Mouse (Mus musculus): ENCODE results near the gene Eno2.

DNA sequence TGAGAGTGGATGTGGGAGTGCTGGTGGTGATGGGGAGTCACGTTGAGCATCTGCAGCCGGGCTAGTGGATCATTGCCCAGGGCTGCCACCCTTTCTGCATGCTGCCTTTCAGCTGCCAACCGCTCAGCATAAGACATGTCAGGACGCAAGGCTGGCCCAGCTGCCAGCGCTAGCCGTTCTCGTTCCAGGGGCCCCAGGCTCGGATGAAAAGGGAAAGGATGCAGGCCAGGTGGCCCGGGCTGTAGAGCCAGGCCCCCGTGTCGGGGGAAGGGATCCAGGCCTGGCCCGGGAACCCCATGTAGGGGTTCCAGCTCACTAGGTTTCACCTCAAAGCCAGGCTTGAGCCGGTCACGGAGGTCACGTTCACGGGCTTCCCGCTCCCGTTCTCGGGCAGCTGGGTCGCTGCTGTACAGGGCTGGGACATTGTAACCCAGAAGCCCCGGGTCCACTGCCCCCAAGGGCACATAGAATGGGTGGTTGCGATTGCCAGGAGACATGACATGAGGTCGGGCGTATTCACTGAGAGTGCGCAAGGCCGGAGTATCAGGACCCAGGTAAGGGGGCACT is 24.6 kb downstream of the Eno2 start:
- TF ChIP-seq CTCF (conservative IDR thresholded peaks at IDR 0.05; ENCODE audit: low read length) = no peak
- TF ChIP-seq POU5F1 (IDR thresholded peaks at IDR 0.05; ENCODE audit: borderline replicate concordance, low read length) = no peak
- TF ChIP-seq NANOG (IDR thresholded peaks at IDR 0.05; ENCODE audit: borderline replicate concordance, low read length) = no peak

Measured in E14TG2a.4 (cell line).